20 mouse cellular contexts compared by ENCODE assay signal in the genomic region with DNA sequence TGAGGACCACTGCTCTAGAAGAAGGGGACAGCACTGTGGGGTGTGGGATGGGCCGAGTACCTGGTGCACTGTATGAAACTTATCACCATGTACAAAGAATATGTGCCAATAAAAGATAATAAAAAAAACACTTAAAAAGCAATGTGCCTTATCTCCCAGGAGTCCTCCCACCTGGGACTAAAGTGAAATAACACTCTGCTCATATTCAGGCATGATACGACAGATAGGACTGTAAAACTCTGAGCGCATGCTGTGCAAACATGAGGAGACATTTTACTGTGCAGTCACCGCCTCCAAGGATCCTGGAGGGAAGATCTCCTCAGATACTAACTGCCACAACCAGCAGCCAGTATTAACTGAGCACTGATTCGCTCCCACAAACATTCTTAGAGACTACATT. TPM values are rescaled to one million over a fixed set of nuclear protein-coding genes. Genes with fewer than 3 reads are reported as not detected.
A peak's percentile ranks its signal among the peaks of the same experiment; 100 is the strongest.
DNase-seq lines count a peak whose midpoint lies in the region; ATAC-seq and TF ChIP-seq lines count a peak whose summit lies in the region.
"Had no signal": no experiment of that assay in that cellular context is flagged by ENCODE, and none has a peak within 500 bp of the region (broad histone marks: within the 10 kb centered on the region; RNA-seq: fewer than 3 reads in every experiment).

No protein-coding gene starts in this region.

- WGBS in intestine, embryonic 14.5 days, result 80% methylated on average over 5 of the region's 5 CpGs
- WGBS in large intestine, adult 2 months, result 31% methylated on average over 5 of the region's 5 CpGs
- WGBS in stomach, postnatal 0 days, result 77% methylated on average over 5 of the region's 5 CpGs

- no peak for TF ChIP-seq RAD21 in MEL (IDR thresholded peaks at IDR 0.05; ENCODE audit: low read depth, low read length)

- H3K79me2 ChIP-seq in MEL (ENCODE audit: control insufficient read depth, insufficient read depth, low read length, poor library complexity), result no peaks in the 10 kb centered on the region

- TF ChIP-seq EP300 in MEL (IDR thresholded peaks at IDR 0.05; ENCODE audit: low read depth in 1 of 2, low read length in 2 of 2), result peak; percentile 40 to 65; a peak in 3 of 4 replicates
- no peak for TF ChIP-seq EP300 in stomach, postnatal 0 days (optimal IDR thresholded peaks at IDR 0.05)

- H3K27me3 ChIP-seq in MEL (ENCODE audit: control insufficient read depth in 1 of 2, insufficient read depth in 2 of 2, low read length in 2 of 2), result no peaks in the 10 kb centered on the region
- H3K27me3 ChIP-seq in intestine, embryonic 14.5 days (replicated peaks; ENCODE audit: control insufficient read depth, insufficient read depth, low read length), result no peaks in the 10 kb centered on the region
- H3K27me3 ChIP-seq in stomach, postnatal 0 days (ENCODE audit: control insufficient read depth, insufficient read depth, low read length), result no peaks in the 10 kb centered on the region
- H3K27me3 ChIP-seq: embryonic facial prominence, embryonic 15.5 days; forebrain, embryonic 15.5 days; heart, embryonic 13.5 days; hindbrain, embryonic 12.5 days had no signal

- H3K27ac ChIP-seq in MEL (ENCODE audit: control insufficient read depth, low read depth, low read length), result no peak overlapping the region
- no peak overlapping the region for H3K27ac ChIP-seq in intestine, embryonic 14.5 days (ENCODE audit: low read depth)
- no peak overlapping the region for H3K27ac ChIP-seq in stomach, postnatal 0 days (replicated peaks)
- H3K27ac ChIP-seq: embryonic facial prominence, embryonic 15.5 days; forebrain, embryonic 10.5 days; forebrain, embryonic 15.5 days; heart, embryonic 13.5 days; hindbrain, embryonic 12.5 days had no signal

- DNase-seq in MEL (ENCODE audit: low read depth, low spot score), result peak; percentile 48
- DNase-seq in intestine, embryonic 14.5 days (ENCODE audit: low spot score), result no peak
- peak; percentile 57 for DNase-seq in large intestine, adult 2 months (ENCODE audit: low read depth, low spot score)
- no peak for DNase-seq in stomach, postnatal 0 days (ENCODE audit: low spot score)
- DNase-seq in kidney, postnatal 4 days, result no peak
- no peak for DNase-seq in adrenal gland, postnatal 25 days
- DNase-seq: adrenal gland, postnatal 10 days; cerebellum, adult 2 months; cerebellum, postnatal 10 days; gastrocnemius, postnatal 36 days; heart, adult 11 months; heart, postnatal 36 days had no signal

- no peak overlapping the region for H3K9ac ChIP-seq in MEL (ENCODE audit: control insufficient read depth, low read depth, low read length, poor library complexity, severe bottlenecking)
- H3K9ac ChIP-seq in intestine, embryonic 14.5 days (ENCODE audit: low read length), result no peak overlapping the region
- no peak overlapping the region for H3K9ac ChIP-seq in stomach, postnatal 0 days (ENCODE audit: low read length)
- H3K9ac ChIP-seq: embryonic facial prominence, embryonic 15.5 days; forebrain, embryonic 15.5 days; heart, embryonic 13.5 days; hindbrain, embryonic 12.5 days had no signal

- no peak for TF ChIP-seq CTCF in MEL (IDR thresholded peaks at IDR 0.05 in 2 of 3, conservative IDR thresholded peaks at IDR 0.05 in 1 of 3; ENCODE audit: control insufficient read depth in 1 of 3, insufficient read depth in 1 of 3, low read depth in 2 of 3, low read length in 3 of 3, poor library complexity in 1 of 3, severe bottlenecking in 1 of 3)
- no peak for TF ChIP-seq CTCF in stomach, postnatal 0 days (IDR thresholded peaks at IDR 0.05; ENCODE audit: low read depth)

- no peak overlapping the region for H3K4me2 ChIP-seq in intestine, embryonic 14.5 days (ENCODE audit: low read length)
- no peak overlapping the region for H3K4me2 ChIP-seq in stomach, postnatal 0 days (replicated peaks; ENCODE audit: low read depth)
- H3K4me2 ChIP-seq: embryonic facial prominence, embryonic 15.5 days; forebrain, embryonic 15.5 days; heart, embryonic 13.5 days; hindbrain, embryonic 12.5 days had no signal

- no peak overlapping the region for H3K4me3 ChIP-seq in MEL (ENCODE audit: control insufficient read depth in 1 of 2, insufficient read depth in 1 of 2, low read depth in 2 of 2, low read length in 2 of 2)
- no peak overlapping the region for H3K4me3 ChIP-seq in intestine, embryonic 14.5 days (ENCODE audit: low read depth, low read length)
- no peak overlapping the region for H3K4me3 ChIP-seq in stomach, postnatal 0 days (ENCODE audit: low read depth, low read length)
- H3K4me3 ChIP-seq: embryonic facial prominence, embryonic 15.5 days; erythroblast, embryonic 14.5 days; forebrain, embryonic 10.5 days; forebrain, embryonic 15.5 days; heart, embryonic 13.5 days; hindbrain, embryonic 12.5 days had no signal

- no peak for TF ChIP-seq POLR2A in MEL (IDR thresholded peaks at IDR 0.05; ENCODE audit: control insufficient read depth in 1 of 2, insufficient read depth in 1 of 2, low read depth in 1 of 2, low read length in 2 of 2, poor library complexity in 1 of 2)

- H3K4me1 ChIP-seq in MEL (ENCODE audit: control insufficient read depth in 1 of 2, insufficient read depth in 2 of 2, low read length in 2 of 2), result peaks cover 2 to 7% of the 10 kb centered on the region in 2 experiments; a peak in 1 of 4 replicates
- H3K4me1 ChIP-seq in intestine, embryonic 14.5 days (replicated peaks; ENCODE audit: control insufficient read depth, insufficient read depth, low read length), result no peaks in the 10 kb centered on the region
- H3K4me1 ChIP-seq in stomach, postnatal 0 days (replicated peaks; ENCODE audit: control insufficient read depth, insufficient read depth), result no peaks in the 10 kb centered on the region
- H3K4me1 ChIP-seq: forebrain, embryonic 10.5 days; forebrain, embryonic 15.5 days; hindbrain, embryonic 12.5 days had no signal

- ATAC-seq in intestine, embryonic 14.5 days (replicated peaks; ENCODE audit: low FRiP score, low TSS enrichment, low read depth), result peak; percentile 76; the same call in 1 of the 2 replicates
- peak; percentile 68; the same call in 1 of the 2 replicates for ATAC-seq in megakaryocyte-erythroid progenitor cell, adult 5-6 weeks (replicated peaks; ENCODE audit: low FRiP score, low TSS enrichment, poor library complexity, severe bottlenecking)
- no peak for ATAC-seq in stomach, postnatal 0 days (ENCODE audit: low FRiP score, low TSS enrichment)
- ATAC-seq: forebrain, embryonic 15.5 days; hindbrain, embryonic 16.5 days had no signal

- H3K36me3 ChIP-seq in MEL (ENCODE audit: control insufficient read depth in 1 of 2, insufficient read depth in 2 of 2, low read length in 2 of 2), result peaks cover 0 to 4% of the 10 kb centered on the region in 2 experiments; a peak in 1 of 4 replicates
- no peaks in the 10 kb centered on the region for H3K36me3 ChIP-seq in intestine, embryonic 14.5 days (ENCODE audit: control insufficient read depth, insufficient read depth, low read length)
- H3K36me3 ChIP-seq in stomach, postnatal 0 days (ENCODE audit: control insufficient read depth, insufficient read depth, low read length), result no peaks in the 10 kb centered on the region
- H3K36me3 ChIP-seq: embryonic facial prominence, embryonic 15.5 days; forebrain, embryonic 10.5 days; forebrain, embryonic 15.5 days; heart, embryonic 13.5 days; hindbrain, embryonic 12.5 days had no signal

- H3K9me3 ChIP-seq in MEL (replicated peaks; ENCODE audit: insufficient read depth, low read length), result no peaks in the 10 kb centered on the region
- H3K9me3 ChIP-seq in intestine, embryonic 14.5 days (ENCODE audit: control insufficient read depth, low read length), result no peaks in the 10 kb centered on the region
- no peaks in the 10 kb centered on the region for H3K9me3 ChIP-seq in stomach, postnatal 0 days (ENCODE audit: control insufficient read depth, low read length)
- H3K9me3 ChIP-seq: embryonic facial prominence, embryonic 15.5 days; forebrain, embryonic 10.5 days; forebrain, embryonic 15.5 days; heart, embryonic 13.5 days; hindbrain, embryonic 12.5 days had no signal

TF ChIP-seq in MEL, 35 proteins besides CTCF, POLR2A, EP300 and RAD21:
- TF ChIP-seq UBTF (IDR thresholded peaks at IDR 0.05; ENCODE audit: borderline replicate concordance, insufficient read depth, low read depth, low read length), result no peak
- TF ChIP-seq MAZ (IDR thresholded peaks at IDR 0.05; ENCODE audit: low read depth, low read length), result no peak
- peak; percentile 67; the same call in 1 of the 2 replicates for TF ChIP-seq TCF12 (IDR thresholded peaks at IDR 0.05; ENCODE audit: low read depth, low read length)
- peak; percentile 60 for TF ChIP-seq GATA1 (IDR thresholded peaks at IDR 0.05; ENCODE audit: low read depth, low read length)
- TF ChIP-seq MYB (IDR thresholded peaks at IDR 0.05; ENCODE audit: low read depth, low read length), result no peak
- no peak; the same call in 1 of the 2 replicates for TF ChIP-seq RCOR1 (IDR thresholded peaks at IDR 0.05; ENCODE audit: low read depth, low read length)
- no peak for TF ChIP-seq TBP (IDR thresholded peaks at IDR 0.05; ENCODE audit: low read depth, low read length)
- 0 out of 2 replicates have a peak, but pooled peaks have one; percentile 11 for TF ChIP-seq ETS1 (IDR thresholded peaks at IDR 0.05; ENCODE audit: low read depth, low read length)
- TF ChIP-seq ZC3H11A (IDR thresholded peaks at IDR 0.05; ENCODE audit: low read depth, low read length), result no peak
- no peak for TF ChIP-seq KAT2A (conservative IDR thresholded peaks at IDR 0.05; ENCODE audit: low read depth, low read length)
- TF ChIP-seq TAL1 (IDR thresholded peaks at IDR 0.05; ENCODE audit: low read length), result peak; percentile 28; the same call in 1 of the 2 replicates
- no peak for TF ChIP-seq ELF1 (IDR thresholded peaks at IDR 0.05; ENCODE audit: low read depth, low read length)
- no peak for TF ChIP-seq MEF2A (IDR thresholded peaks at IDR 0.05; ENCODE audit: extremely low read depth, insufficient replicate concordance, low read depth, low read length, poor library complexity, severe bottlenecking)
- TF ChIP-seq CHD1 (IDR thresholded peaks at IDR 0.05; ENCODE audit: low read depth, low read length), result no peak

RNA-seq across cellular contexts. Expression of a gene that starts 53.5 kb away (rescaled TPM):
- total RNA-seq in MEL (2012; rRNA removed), result 4.4 and 4.9 TPM in 2 replicates
- 10 to 100 TPM in 1 of 2 experiments, not detected in 1; 14.5 TPM for polyA plus RNA-seq in MEL (2012; ENCODE audit: insufficient read depth in 1 of 2, insufficient read length in 2 of 2, low read depth in 1 of 2, low replicate concordance in 2 of 2, missing spikeins in 1 of 2)
- 10.7 and 10.8 TPM in 2 replicates for polyA plus RNA-seq in intestine, embryonic 14.5 days (2014; fragmentation: Nextera tagmentation; extraction: Ambion mirVana)
- polyA plus RNA-seq in large intestine, adult 2 months (2012; rRNA removed), result 19.3 and 31.4 TPM in 2 replicates
- 0.82 and 1.6 TPM in 2 replicates for total RNA-seq in megakaryocyte-erythroid progenitor cell, adult 5-6 weeks (2014; fragmentation: Nextera tagmentation)
- 0.42 and 0.72 TPM in 2 replicates for total RNA-seq in megakaryocyte-erythroid progenitor cell, adult 5-6 weeks (2017)
- 10.1 and 11.7 TPM in 2 replicates for polyA plus RNA-seq in stomach, postnatal 0 days (2015; fragmentation: Nextera tagmentation; extraction: Ambion mirVana)
- total RNA-seq in adrenal gland, postnatal 25 days (2021), result 16.9 and 28.0 TPM in 2 replicates

Comparison
In these comparisons a context has a peak if more than half of its experiments do, and no peak if none do; other contexts are left out.
1. DNase-seq: peak in MEL (single experiment) and large intestine, adult 2 months (single experiment); none in intestine, embryonic 14.5 days (single experiment), stomach, postnatal 0 days (single experiment), kidney, postnatal 4 days (0 of 2) and adrenal gland, postnatal 25 days (single experiment).